In the genomic region with DNA sequence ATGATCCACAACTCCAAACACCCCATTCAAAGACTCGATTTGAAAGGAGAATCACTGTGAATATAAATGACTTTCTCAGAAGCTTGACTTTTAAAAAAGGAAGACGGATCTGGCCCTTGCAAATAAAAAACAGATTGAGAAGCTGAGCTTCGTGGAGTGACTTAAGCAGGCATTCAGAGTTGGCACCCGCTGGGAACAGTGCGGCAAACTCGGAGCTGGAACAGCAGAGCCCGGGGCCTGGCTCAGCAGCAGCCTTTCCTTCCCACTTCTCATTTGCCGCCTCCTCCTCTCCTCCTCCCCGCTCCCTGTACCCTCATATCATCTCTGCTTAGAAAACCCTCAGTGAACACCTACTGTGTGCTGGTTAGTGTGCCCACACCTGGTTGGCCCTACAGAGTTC, we compare ENCODE assay signal across 10 mouse cellular contexts. TPM values are rescaled to one million over a fixed set of nuclear protein-coding genes. Genes with fewer than 3 reads are reported as not detected.
DNase-seq lines count a peak whose midpoint lies in the region; ATAC-seq and TF ChIP-seq lines count a peak whose summit lies in the region.
"Had no signal": no experiment of that assay in that cellular context is flagged by ENCODE, and none has a peak within 500 bp of the region (broad histone marks: within the 10 kb centered on the region; RNA-seq: fewer than 3 reads in every experiment).

No protein-coding gene starts in this region.

- H3K9ac ChIP-seq in midbrain, embryonic 13.5 days (replicated peaks), result no peak overlapping the region
- H3K9ac ChIP-seq in midbrain, embryonic 11.5 days (ENCODE audit: low read length), result no peak overlapping the region
- no peak overlapping the region for H3K9ac ChIP-seq in hindbrain, embryonic 14.5 days

- no peak overlapping the region for H3K4me2 ChIP-seq in midbrain, embryonic 13.5 days (replicated peaks)
- H3K4me2 ChIP-seq in midbrain, embryonic 11.5 days, result no peak overlapping the region
- H3K4me2 ChIP-seq in hindbrain, embryonic 14.5 days (replicated peaks), result no peak overlapping the region

- peak; percentile 35; the same call in 1 of the 2 replicates for ATAC-seq in midbrain, embryonic 13.5 days
- ATAC-seq in midbrain, embryonic 11.5 days (ENCODE audit: low FRiP score), result no peak
- ATAC-seq in hindbrain, embryonic 14.5 days (ENCODE audit: low FRiP score), result peak; percentile 38; the same call in 1 of the 2 replicates
- no peak for ATAC-seq in megakaryocyte, adult 5-6 weeks (ENCODE audit: poor library complexity, severe bottlenecking)

- no peak for DNase-seq in midbrain, embryonic 11.5 days (ENCODE audit: low spot score, missing footprints)
- DNase-seq in hindbrain, embryonic 14.5 days (ENCODE audit: low spot score), result no peak
- peak; percentile 31 to 65 for DNase-seq in left cerebral cortex, adult 2 months (ENCODE audit: extremely low spot score in 1 of 2, low spot score in 2 of 2)
- peak; percentile 68 for DNase-seq in right cerebral cortex, postnatal 4 days
- DNase-seq in spleen, postnatal 10 days (ENCODE audit: low spot score in 2 of 2), result no peak
- no peak for DNase-seq in thymus, postnatal 0 days (ENCODE audit: low spot score)

- H3K4me1 ChIP-seq in midbrain, embryonic 13.5 days (replicated peaks), result peaks cover 41% of the 10 kb centered on the region
- H3K4me1 ChIP-seq in midbrain, embryonic 11.5 days (ENCODE audit: control insufficient read depth, insufficient read depth, low read length), result peaks cover 5% of the 10 kb centered on the region
- H3K4me1 ChIP-seq in hindbrain, embryonic 14.5 days (replicated peaks; ENCODE audit: control insufficient read depth, insufficient read depth, low read length), result peaks cover 24% of the 10 kb centered on the region

- no peak overlapping the region for H3K4me3 ChIP-seq in midbrain, embryonic 13.5 days (replicated peaks)
- H3K4me3 ChIP-seq in midbrain, embryonic 11.5 days (ENCODE audit: low read depth, low read length), result no peak overlapping the region
- H3K4me3 ChIP-seq in hindbrain, embryonic 14.5 days (replicated peaks; ENCODE audit: low read length), result no peak overlapping the region
- H3K4me3 ChIP-seq in left cerebral cortex, adult 2 months, result no peak overlapping the region

- intact Hi-C loops in left cerebral cortex, adult 2 months (cut with DNase I), result loop anchor here (5.0 kb wide), 1 partner anchor 56 kb away; no protein-coding TSS in a partner anchor

- H3K27ac ChIP-seq in midbrain, embryonic 13.5 days, result no peak overlapping the region
- H3K27ac ChIP-seq in midbrain, embryonic 11.5 days (ENCODE audit: low read depth, low read length), result no peak overlapping the region
- no peak overlapping the region for H3K27ac ChIP-seq in hindbrain, embryonic 14.5 days
- H3K27ac ChIP-seq in left cerebral cortex, adult 2 months, result peak overlapping the region; percentile 7; the same call in 1 of the 2 replicates

- no peak for TF ChIP-seq CTCF in left cerebral cortex, adult 2 months (IDR thresholded peaks at IDR 0.05)

- H3K36me3 ChIP-seq in midbrain, embryonic 13.5 days, result no peaks in the 10 kb centered on the region
- no peaks in the 10 kb centered on the region for H3K36me3 ChIP-seq in midbrain, embryonic 11.5 days (ENCODE audit: control insufficient read depth, insufficient read depth, low read length)
- H3K36me3 ChIP-seq in hindbrain, embryonic 14.5 days (replicated peaks; ENCODE audit: control insufficient read depth, insufficient read depth), result no peaks in the 10 kb centered on the region

- 17% methylated on average over 9 of the region's 9 CpGs for WGBS in midbrain, embryonic 13.5 days
- WGBS in midbrain, embryonic 11.5 days, result 16% methylated on average over 9 of the region's 9 CpGs
- 13% methylated on average over 9 of the region's 9 CpGs for WGBS in hindbrain, embryonic 14.5 days

- H3K9me3 ChIP-seq in midbrain, embryonic 13.5 days, result no peaks in the 10 kb centered on the region
- no peaks in the 10 kb centered on the region for H3K9me3 ChIP-seq in midbrain, embryonic 11.5 days (ENCODE audit: control insufficient read depth, low read length)
- H3K9me3 ChIP-seq in hindbrain, embryonic 14.5 days (ENCODE audit: control insufficient read depth, low read length), result no peaks in the 10 kb centered on the region

- H3K27me3 ChIP-seq in midbrain, embryonic 13.5 days, result no peaks in the 10 kb centered on the region
- H3K27me3 ChIP-seq in midbrain, embryonic 11.5 days (ENCODE audit: control insufficient read depth, insufficient read depth, low read length), result no peaks in the 10 kb centered on the region
- no peaks in the 10 kb centered on the region for H3K27me3 ChIP-seq in hindbrain, embryonic 14.5 days (ENCODE audit: control insufficient read depth, insufficient read depth, low read length)
- H3K27me3 ChIP-seq: CH12.LX had no signal

RNA-seq across cellular contexts. Expression of a gene that starts 34.1 kb away (rescaled TPM):
- 20.5 and 21.2 TPM in 2 replicates for polyA plus RNA-seq in midbrain, embryonic 13.5 days (2015; fragmentation: Nextera tagmentation; extraction: Ambion mirVana)
- 9.6 and 10.1 TPM in 2 replicates for polyA plus RNA-seq in midbrain, embryonic 11.5 days (2014; fragmentation: Nextera tagmentation; extraction: Ambion mirVana)
- 8.5 and 10.4 TPM in 2 replicates for polyA plus RNA-seq in hindbrain, embryonic 14.5 days (2014; fragmentation: Nextera tagmentation; extraction: Ambion mirVana)
- total RNA-seq in left cerebral cortex, adult 2 months (2021), result 10 to 100 TPM; 20.9 to 22.0 TPM
- not detected in 2 replicates for total RNA-seq in megakaryocyte, adult 5-6 weeks (2015)
- total RNA-seq in megakaryocyte, adult 5-6 weeks (2017), result not detected in 2 replicates
- 3.6 and 3.8 TPM in 2 replicates for polyA plus RNA-seq in thymus, postnatal 0 days (2015; fragmentation: Nextera tagmentation; extraction: Ambion mirVana)
- total RNA-seq: hematopoietic stem cell, adult 5-6 weeks had no signal

Comparison
In these comparisons a context has a peak if more than half of its experiments do, and no peak if none do; other contexts are left out.
1. ATAC-seq: peak in midbrain, embryonic 13.5 days (single experiment) and hindbrain, embryonic 14.5 days (single experiment); none in midbrain, embryonic 11.5 days (single experiment) and megakaryocyte, adult 5-6 weeks (single experiment).
2. DNase-seq: peak in left cerebral cortex, adult 2 months (2 of 2) and right cerebral cortex, postnatal 4 days (single experiment); none in midbrain, embryonic 11.5 days (single experiment), hindbrain, embryonic 14.5 days (single experiment), spleen, postnatal 10 days (0 of 2) and thymus, postnatal 0 days (single experiment).